ENCODE assay signal across 8 mouse cellular contexts in genomic region chr2:32846805-32847467, GRCm38 (mm10). TPM values are rescaled to one million over a fixed set of nuclear protein-coding genes. Genes with fewer than 3 reads are reported as not detected.
DNase-seq lines count a peak whose midpoint lies in the region; ATAC-seq and TF ChIP-seq lines count a peak whose summit lies in the region.

TSS of gene Stxbp1 (minus strand) at chr2:32847245.

- ATAC-seq in embryonic facial prominence, embryonic 15.5 days (ENCODE audit: insufficient number of reproducible peaks, low FRiP score, low TSS enrichment, low read depth) = peak; percentile 94
- ATAC-seq in monocyte, adult 5-6 weeks (replicated peaks; ENCODE audit: insufficient number of reproducible peaks, low FRiP score, low TSS enrichment, poor library complexity, severe bottlenecking) = peak; percentile 92

- peaks cover 2% of the 10 kb centered on the region; the same call in 1 of the 2 replicates for H3K4me1 ChIP-seq in bone marrow macrophage, adult 2 months (ENCODE audit: control insufficient read depth, insufficient read depth, low read length)
- 0 out of 2 replicates have a peak, but pooled peaks cover 11% of the 10 kb centered on the region for H3K4me1 ChIP-seq in embryonic facial prominence, embryonic 15.5 days
- H3K4me1 ChIP-seq in liver, adult 2 months (ENCODE audit: control insufficient read depth, insufficient read depth, low read length) = peaks cover 4% of the 10 kb centered on the region; the same call in 1 of the 2 replicates

- 0% methylated on average over 51 of the region's 78 CpGs for WGBS in embryonic facial prominence, embryonic 15.5 days
- WGBS in liver, adult 2 months = under 1% methylated on average over 78 of the region's 78 CpGs

- H3K9ac ChIP-seq in embryonic facial prominence, embryonic 15.5 days = peak within 1 kb of the TSS; percentile 42
- peak within 1 kb of the TSS; percentile 87 for H3K9ac ChIP-seq in liver, adult 2 months (ENCODE audit: low read depth, low read length)

- peak within 1 kb of the TSS; percentile 84 for H3K4me2 ChIP-seq in embryonic facial prominence, embryonic 15.5 days (replicated peaks)

- H3ac ChIP-seq in C2C12 (ENCODE audit: control insufficient read depth, insufficient read length, low read depth) = peak within 1 kb of the TSS; percentile 82

- DNase-seq in heart, adult 9 months (ENCODE audit: low spot score in 2 of 2) = peak; percentile 91
- DNase-seq in kidney, adult 9 months = peak; percentile 88
- DNase-seq in liver, adult 2 months (ENCODE audit: extremely low read depth, low read depth, low spot score) = peak; percentile 51
- DNase-seq in spleen, postnatal 36 days (ENCODE audit: low spot score in 2 of 2) = peak; percentile 88 to 90

- peaks cover 4% of the 10 kb centered on the region for H3K36me3 ChIP-seq in C2C12 (ENCODE audit: control insufficient read depth, insufficient read depth)
- no peaks in the 10 kb centered on the region for H3K36me3 ChIP-seq in embryonic facial prominence, embryonic 15.5 days
- no peaks in the 10 kb centered on the region for H3K36me3 ChIP-seq in liver, adult 2 months (ENCODE audit: control insufficient read depth, insufficient read depth, low read length)

- no peak for TF ChIP-seq CTCF in C2C12 (IDR thresholded peaks at IDR 0.05; ENCODE audit: control insufficient read depth, insufficient read depth, insufficient read length)
- TF ChIP-seq CTCF in bone marrow macrophage, adult 2 months (IDR thresholded peaks at IDR 0.05; ENCODE audit: low read depth, low read length) = no peak
- no peak for TF ChIP-seq CTCF in liver, adult 2 months (IDR thresholded peaks at IDR 0.05; ENCODE audit: low read depth, low read length)

- H3K4me3 ChIP-seq in C2C12 (ENCODE audit: insufficient read depth, poor library complexity, severe bottlenecking) = peak within 1 kb of the TSS; percentile 71
- peak within 1 kb of the TSS; percentile 70 for H3K4me3 ChIP-seq in bone marrow macrophage, adult 2 months (ENCODE audit: insufficient read depth, low read length)
- peak within 1 kb of the TSS; percentile 78 for H3K4me3 ChIP-seq in embryonic facial prominence, embryonic 15.5 days (replicated peaks)
- peak within 1 kb of the TSS; percentile 86 for H3K4me3 ChIP-seq in liver, adult 2 months (ENCODE audit: insufficient read depth, low read depth, low read length)

- peaks cover 41% of the 10 kb centered on the region for H3K79me2 ChIP-seq in C2C12 (ENCODE audit: control insufficient read depth, insufficient read depth)
- no peaks in the 10 kb centered on the region for H3K79me2 ChIP-seq in liver, adult 2 months (ENCODE audit: control insufficient read depth, insufficient read depth, low read length)

- peak within 1 kb of the TSS; percentile 33 for H3K27ac ChIP-seq in bone marrow macrophage, adult 2 months (ENCODE audit: insufficient read depth, low read depth, low read length)
- peak within 1 kb of the TSS; percentile 82 for H3K27ac ChIP-seq in embryonic facial prominence, embryonic 15.5 days (replicated peaks)
- peak within 1 kb of the TSS; percentile 37 for H3K27ac ChIP-seq in liver, adult 2 months (replicated peaks; ENCODE audit: insufficient read depth, low read depth, low read length)

- H3K79me3 ChIP-seq in C2C12 (ENCODE audit: low read depth) = peaks cover 26% of the 10 kb centered on the region

- no peak for TF ChIP-seq POLR2A in bone marrow macrophage, adult 2 months (IDR thresholded peaks at IDR 0.05; ENCODE audit: borderline replicate concordance, low read depth, low read length)
- TF ChIP-seq POLR2A in liver, adult 2 months (IDR thresholded peaks at IDR 0.05; ENCODE audit: extremely low read depth, insufficient read depth, low read length) = no peak

- H3K27me3 ChIP-seq in C2C12 (ENCODE audit: control insufficient read depth, insufficient read depth, insufficient read length) = peaks cover under 1% of the 10 kb centered on the region
- H3K27me3 ChIP-seq in embryonic facial prominence, embryonic 15.5 days = peaks cover 9% of the 10 kb centered on the region
- no peaks in the 10 kb centered on the region; the same call in 1 of the 2 replicates for H3K27me3 ChIP-seq in liver, adult 2 months (ENCODE audit: control insufficient read depth, insufficient read depth, low read length)

- H3K9me3 ChIP-seq in embryonic facial prominence, embryonic 15.5 days (replicated peaks) = no peaks in the 10 kb centered on the region

TF ChIP-seq in C2C12, 6 proteins besides CTCF, POLR2A, EP300 and RAD21:
- TF ChIP-seq CEBPB (IDR thresholded peaks at IDR 0.05; ENCODE audit: low read depth) = no peak
- TF ChIP-seq FOSL1 (IDR thresholded peaks at IDR 0.05; ENCODE audit: insufficient read depth, low read length, poor library complexity, severe bottlenecking) = no peak
- no peak for TF ChIP-seq MYOG (IDR thresholded peaks at IDR 0.05; ENCODE audit: control insufficient read depth, extremely low read depth, insufficient read length)
- no peak for TF ChIP-seq USF1 (IDR thresholded peaks at IDR 0.05; ENCODE audit: low read depth)
- TF ChIP-seq MYOD1 (IDR thresholded peaks at IDR 0.05; ENCODE audit: control insufficient read depth, insufficient read length, low read depth) = no peak
- peak; percentile 48 for TF ChIP-seq MAX (IDR thresholded peaks at IDR 0.05)

RNA-seq across cellular contexts. Expression of gene Stxbp1, which starts in this region (rescaled TPM):
- polyA plus RNA-seq in C2C12 (2012; fragmentation: generic; extraction: Trizol) = 28.7 TPM
- 17.1 and 17.7 TPM in 2 replicates for polyA plus RNA-seq in bone marrow macrophage, adult 2 months (2012; ENCODE audit: insufficient read depth, insufficient read length, missing spikeins)
- 21.5 and 22.3 TPM in 2 replicates for polyA plus RNA-seq in embryonic facial prominence, embryonic 15.5 days (2015; fragmentation: Nextera tagmentation; extraction: Ambion mirVana)
- total RNA-seq in liver, adult 2 months (2014; rRNA removed) = 0.74 and 1.7 TPM in 2 replicates
- polyA plus RNA-seq in liver, adult 2 months (2012; rRNA removed) = 1.3 and 1.6 TPM in 2 replicates
- 0.43 to 1.2 TPM (median 1.1 TPM) in 3 replicates for total RNA-seq in monocyte, adult 5-6 weeks (2017)

Comparison
In these comparisons a context has a peak if more than half of its experiments do, and no peak if none do; other contexts are left out.
1. Peak in every context shown above with its lines: DNase-seq, ATAC-seq, H3K4me3 ChIP-seq and H3K27ac ChIP-seq.